Mouse (Mus musculus) bone marrow macrophage, adult 2 months (primary cell): Measurements from ENCODE around the gene Il21r.

ENCODE experiments used
- CTCF ChIP-seq: IDR thresholded peaks from 2 replicates; pipeline ENCODE4 v1.5.1; 2012; ENCODE audit warnings: low read depth, mild to moderate bottlenecking, low read length, moderate library complexity
- POLR2A ChIP-seq: IDR thresholded peaks from 2 replicates; pipeline ENCODE4 v1.6.1; 2012; ENCODE audit warnings: mild to moderate bottlenecking, low read depth, low read length, borderline replicate concordance

- TF ChIP-seq CTCF (no peak), POLR2A (no peak)
These were observed 30.5 kb upstream of the Il21r start for GRCm38 (mm10) chr7:125572737-125573136.
